Mouse (Mus musculus) kidney, postnatal 4 days (tissue): Measurements from ENCODE around the gene F2r.

Experiments
- DNase-seq, 2 experiments: peaks; one replicate each; pipeline ENCODE4 v3.0.0; 2021; ENCODE audit warnings: mixed read lengths in 2 of 2

Gene F2r

DNA sequence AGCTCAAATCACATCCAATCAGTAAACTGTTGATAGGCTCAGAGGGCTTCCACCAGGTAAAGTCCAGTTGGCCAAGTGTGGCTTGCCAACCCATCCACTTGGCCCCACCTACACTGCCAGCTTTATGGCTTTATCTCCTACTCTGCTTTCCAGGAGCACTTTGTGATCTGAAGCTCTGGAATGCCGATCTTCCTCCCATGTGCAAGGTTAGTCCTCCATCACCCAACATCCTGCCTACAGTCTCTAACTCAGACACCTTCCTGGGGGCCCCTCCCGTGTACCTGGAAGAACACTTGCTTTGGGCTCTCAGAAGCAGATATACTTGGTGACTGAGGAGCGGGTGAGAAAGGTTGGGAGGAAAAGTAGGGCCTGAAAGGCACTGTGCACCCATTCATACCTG, 26.7 kb downstream of the F2r start:
- DNase-seq, result no peak

DNA sequence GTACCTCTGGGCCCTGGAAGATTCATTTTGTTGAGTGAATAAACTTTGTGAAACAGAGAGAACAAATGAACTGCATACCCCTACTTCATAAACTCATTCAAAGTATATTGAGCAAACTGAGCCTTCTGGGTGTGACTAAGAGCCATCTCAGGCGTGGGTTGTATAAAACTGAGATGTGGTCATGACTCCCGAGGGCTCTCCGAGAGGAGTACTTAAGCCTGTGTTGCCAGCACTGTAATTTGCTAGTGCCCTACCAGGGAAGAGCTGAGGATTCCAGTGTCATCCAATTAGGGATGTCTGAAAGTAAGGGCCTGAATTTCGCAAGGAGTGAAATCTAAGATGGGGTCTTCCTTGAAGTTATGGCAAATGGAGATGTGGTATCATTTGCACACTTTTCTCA, 30.7 kb downstream of the F2r start:
- no peak for DNase-seq

- DNase-seq, result no peak
Measured at GRCm38 (mm10) chr13:95584898-95585297, 33.4 kb downstream of the F2r start.

DNA sequence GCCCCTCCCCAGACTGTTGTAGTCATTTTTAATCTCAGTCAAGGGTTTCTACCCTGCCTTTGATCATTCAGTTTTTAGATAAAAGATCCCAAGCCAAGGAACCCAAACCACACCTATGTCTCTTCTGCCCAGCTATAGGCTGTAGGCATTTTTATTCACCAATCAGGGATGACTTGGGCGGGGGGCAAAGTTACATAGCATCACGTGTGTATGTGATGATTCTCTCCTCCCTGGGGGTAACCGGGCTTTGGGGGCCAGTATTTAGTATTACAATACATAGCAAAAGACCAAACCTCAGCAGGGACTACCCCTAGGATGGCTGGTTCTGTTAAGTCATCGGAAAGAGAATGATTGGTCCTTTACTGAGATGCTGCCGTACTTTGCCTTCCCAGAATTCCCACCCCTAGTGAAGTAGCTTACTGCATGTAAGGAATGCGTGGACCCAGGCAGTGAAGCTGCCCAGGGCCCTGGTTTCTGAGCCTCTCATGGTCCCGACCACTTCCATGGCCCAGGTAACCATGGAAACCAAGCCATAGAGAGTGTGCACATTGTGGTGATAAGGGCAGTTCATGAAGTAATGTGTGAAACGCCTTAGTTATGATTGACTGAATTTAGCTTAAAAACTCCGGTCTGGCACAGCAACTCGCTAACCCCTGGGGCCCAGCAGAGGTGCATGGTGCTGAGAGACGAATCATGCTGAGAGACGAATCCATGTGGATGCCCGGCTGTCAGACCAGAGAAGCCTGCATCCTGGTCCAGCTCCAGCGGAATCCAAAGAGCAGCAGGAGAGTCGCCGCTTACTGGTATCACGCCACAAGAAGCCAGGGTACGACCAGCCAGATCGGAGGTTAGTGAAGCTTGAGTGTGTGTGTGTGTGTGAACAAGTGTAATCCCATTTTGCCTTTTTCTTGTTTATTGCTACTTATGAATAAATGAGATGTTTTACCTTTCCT, 34.8 kb downstream of the F2r start:
- no peak for DNase-seq

GRCm38 (mm10) chr13:95581850-95582249, 36.4 kb downstream of the F2r start:
- DNase-seq, result no peak

GRCm38 (mm10) chr13:95578016-95578697, 40.1 kb downstream of the F2r start:
- DNase-seq, result no peak

DNA sequence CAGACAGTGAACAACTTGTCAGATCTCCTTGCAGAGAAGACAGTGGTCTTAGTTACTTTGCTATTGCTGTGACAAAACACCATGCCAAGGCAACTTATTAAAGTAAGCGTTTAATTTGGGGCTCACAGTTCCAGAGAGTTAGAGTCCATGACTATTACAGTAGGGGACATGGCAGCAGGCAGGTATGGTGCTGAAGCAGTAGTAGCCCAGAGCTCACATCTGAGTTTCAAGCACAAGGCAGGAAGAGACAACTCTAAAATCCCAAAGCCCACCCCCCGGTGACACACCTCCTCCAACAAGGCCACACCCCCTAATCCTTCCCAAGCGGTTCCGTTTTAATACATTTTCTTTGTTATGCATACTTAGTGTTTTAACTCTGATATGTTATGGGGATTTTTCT, 47.4 kb downstream of the F2r start:
- no peak for DNase-seq

DNA sequence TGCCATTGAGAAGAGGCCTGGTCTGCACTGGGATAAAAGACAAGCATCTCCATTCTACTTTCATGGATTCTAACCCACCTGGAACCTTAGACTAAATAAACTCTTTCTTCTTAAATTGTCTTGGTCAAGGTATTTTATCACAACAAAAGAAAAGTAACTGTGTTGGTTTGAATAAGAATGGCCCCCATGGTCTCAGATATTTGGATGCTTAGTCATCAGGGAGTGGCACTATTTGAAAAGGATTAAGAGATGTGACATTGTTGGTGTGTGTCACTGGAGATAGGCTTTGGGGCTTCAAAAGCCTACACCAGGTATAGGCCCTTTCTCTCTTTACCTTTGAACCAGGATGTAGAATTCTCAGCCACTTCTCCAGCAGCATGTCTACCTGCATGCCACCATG, 49.0 kb downstream of the F2r start:
- DNase-seq, result no peak

- no peak for DNase-seq
Measured at GRCm38 (mm10) chr13:95568336-95568735, 50.0 kb downstream of the F2r start.

DNA sequence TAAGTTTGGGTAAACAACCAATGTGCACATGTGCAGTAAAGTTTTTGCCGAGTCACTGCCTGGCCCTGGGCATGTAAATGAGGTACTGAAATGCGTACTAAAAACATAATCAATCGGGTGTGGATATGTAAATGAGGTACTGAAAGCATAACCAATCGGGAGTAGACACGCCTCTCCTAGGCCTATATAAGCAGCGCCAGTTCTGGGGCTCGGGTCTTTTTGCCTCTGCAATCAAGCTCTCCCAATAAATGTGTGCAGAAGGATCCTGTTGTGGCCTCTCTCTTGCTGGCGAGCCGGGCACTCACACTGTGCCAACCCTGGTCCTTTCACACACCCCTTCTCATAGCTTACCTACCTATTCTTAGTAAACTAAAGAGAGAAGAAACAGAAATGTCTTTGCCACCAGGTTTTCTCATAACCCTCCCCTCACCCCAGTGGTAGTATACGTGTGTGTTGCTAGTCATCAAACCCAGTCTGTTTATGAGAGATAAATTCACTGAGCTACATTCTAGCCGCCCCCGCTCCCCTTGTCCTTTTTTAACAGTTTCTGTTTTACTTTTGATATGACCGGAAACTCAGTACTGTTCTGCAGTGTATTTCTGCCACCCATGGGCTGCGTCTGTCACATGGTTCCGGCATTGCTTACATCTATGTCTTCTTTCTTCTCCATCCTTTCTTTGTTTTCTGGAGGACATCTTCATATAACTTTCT, 51.3 kb downstream of the F2r start:
- no peak for DNase-seq

DNA sequence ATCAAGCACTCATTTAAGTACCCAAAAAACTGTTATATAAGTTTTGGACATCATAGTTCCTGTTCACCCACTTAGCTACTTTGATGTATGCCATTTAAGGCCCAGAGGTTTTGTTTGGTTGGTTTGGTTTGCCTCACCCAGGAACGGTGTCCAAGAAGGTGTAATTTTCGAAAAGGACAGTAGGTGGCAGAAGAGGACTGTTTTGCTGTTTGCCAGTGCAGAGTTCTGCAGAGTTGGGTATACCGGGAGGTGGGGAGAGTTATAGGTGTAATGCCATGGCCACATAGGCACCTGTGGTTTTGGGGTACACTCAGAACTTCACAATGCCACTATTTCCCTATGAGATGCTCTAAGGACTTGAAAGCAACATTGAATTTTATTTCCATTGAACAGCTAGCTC, 54.6 kb downstream of the F2r start:
- peak; percentile 59 to 64 for DNase-seq

GRCm38 (mm10) chr13:95563066-95563610, 55.1 kb downstream of the F2r start:
- DNase-seq, result no peak

DNA sequence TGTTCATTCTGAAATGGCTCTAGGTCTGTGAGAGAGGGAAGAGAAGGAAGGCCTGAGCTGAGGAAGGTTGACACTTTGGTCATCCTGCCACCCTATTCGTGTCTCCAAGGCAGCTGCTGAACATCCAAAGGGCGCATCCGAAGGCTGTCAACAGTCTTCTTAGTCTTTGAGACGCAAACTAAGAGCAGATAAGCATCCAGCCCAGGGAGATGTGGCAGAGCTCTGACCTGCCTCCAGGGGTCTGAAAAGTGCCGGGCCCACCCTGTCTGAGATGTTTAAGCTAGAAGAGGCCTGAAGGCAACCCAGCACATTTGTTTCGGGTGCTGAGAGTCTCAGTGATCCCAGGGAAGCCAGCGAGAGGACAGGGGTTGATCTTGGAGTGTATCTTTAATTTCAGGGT, 61.0 kb downstream of the F2r start:
- no peak for DNase-seq

DNA sequence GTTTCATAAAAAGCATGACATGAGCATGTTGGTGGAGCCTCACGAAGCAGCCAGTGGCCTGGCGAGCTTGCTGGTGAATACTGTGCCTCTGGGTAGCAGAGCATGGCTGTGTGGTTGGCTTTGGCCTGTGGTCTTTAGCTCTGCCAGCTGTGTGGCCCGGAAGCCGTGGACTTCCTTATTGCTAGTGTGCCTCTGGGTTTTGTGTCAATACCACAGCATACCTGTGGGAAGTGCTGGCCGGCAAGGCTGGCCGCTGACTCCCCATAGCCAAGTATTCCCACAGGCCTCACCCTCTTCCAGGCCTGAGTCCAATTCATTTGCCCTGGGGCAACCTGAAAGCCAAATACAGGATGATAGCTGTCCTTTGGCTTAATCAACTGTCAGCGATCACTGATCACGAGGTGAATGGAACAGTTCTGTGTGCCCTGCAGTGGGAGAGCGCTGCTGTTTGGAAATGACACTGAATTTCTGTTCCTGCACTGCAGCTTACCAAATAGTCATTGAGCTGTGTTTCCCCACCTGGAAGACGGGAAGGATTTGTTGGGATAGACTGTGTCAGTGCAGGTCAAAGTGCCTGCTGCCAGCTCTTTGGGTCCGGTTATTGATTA, 64.3 kb downstream of the F2r start:
- DNase-seq, result no peak
